Mouse (Mus musculus) frontal cortex, adult 2 months (tissue): Measurements from ENCODE around the gene Rbm15b. TPM values are rescaled to one million over a fixed set of nuclear protein-coding genes. Genes with fewer than 3 reads are reported as not detected.

ENCODE experiments used
- DNase-seq, 2 experiments: peaks; one replicate each; pipeline ENCODE4 v3.0.0; 2022; ENCODE audit warnings: low spot score in 1 of 2; ENCODE audit errors: extremely low spot score in 1 of 2
- polyA plus RNA-seq: library from polyadenylated mRNA; depleted of rRNA; stranded (reverse); fragments of >200 nt; gene quantifications from 2 replicates; pipeline ENCODE4 v1.2.3, GENCODE M21; 2012; rRNA removed

The Rbm15b gene
- 16.7 and 17.8 TPM in 2 replicates for polyA plus RNA-seq

DNA sequence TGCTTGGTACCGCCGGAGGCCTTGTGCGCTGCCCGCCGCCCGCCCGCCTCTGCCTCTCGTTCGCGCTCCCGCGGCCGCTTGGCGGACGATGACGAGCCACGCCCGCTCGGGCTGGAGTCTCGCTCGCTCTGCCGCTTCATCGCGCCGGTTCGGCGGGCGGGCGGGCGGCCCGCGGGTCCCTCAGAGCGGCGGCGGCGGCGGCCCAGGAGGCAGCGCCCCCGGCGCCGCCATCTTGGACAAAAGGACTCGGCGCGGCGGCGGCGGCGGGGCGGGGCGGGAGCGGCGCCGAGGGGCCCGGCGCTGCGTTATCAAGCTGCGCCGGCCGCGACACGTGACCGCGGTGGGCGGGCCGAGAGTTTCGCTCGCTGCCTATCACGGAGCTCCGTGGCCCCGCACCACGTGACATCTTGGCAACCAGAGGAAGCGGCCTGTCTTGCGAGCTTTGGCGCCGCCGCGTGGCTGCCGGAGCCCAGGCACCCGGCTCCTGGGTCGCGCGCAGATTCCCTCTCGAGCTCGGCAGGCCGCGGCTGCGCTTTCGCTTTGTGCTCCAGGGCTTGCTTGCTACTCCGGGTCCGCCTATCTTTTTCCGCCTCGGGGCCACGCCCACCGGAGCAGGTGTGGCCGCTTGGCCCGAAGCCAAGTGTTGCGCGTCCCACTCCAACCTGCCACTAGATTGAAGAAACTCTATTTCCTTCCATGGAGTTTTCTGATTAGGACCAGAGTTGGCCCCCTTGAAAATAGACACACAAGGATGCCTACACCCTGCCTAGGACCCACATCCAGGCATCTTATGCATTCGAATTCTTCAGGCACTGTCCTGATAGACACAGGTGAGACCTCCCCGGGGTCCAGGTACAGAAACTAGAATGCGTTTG is at the start of gene Rbm15b:
TSS of gene Rbm15b (minus strand) at position 601 of the 875 bp plus-strand sequence.
- peak; percentile 95 to 99 for DNase-seq

DNA sequence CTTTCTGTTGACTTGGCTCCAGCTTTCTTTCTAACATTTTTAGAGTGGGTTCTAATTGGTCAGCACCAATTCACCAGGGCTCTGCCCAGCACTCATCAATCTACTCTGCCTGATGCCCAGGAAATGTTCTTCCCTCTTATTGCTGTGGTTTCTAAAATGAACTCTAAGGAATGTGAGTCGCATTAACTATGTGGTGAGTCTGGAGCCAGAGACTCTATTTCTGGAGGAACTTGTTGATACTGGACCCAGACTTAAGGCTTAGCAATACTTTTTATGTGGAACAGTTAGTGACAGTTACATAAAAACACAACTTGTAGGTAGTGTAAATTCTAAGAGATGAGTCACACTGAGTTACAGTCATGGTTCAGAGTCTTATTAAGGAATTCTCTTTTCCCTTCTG is 47.8 kb upstream of the Rbm15b start:
- peak; percentile 38 to 48 for DNase-seq

DNA sequence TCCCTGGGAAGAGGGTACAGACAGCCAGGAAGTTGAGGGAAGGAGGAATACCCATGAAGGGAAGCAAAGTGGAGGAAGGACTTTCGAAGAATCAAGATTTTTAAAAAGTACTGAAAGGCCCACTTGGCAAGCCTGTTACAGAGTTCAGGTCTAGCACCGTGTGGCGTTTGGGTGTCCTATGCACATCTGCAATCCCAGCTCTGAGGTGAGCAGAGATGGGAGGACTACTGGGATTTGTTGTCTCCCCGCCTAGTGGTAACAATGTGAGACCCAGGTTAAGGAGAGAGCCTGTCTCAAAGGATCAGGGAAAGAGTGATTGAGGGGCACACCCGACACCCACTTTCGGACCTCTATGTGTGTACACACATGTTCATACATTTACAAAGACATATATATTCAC is 27.6 kb upstream of the Rbm15b start:
- DNase-seq, result no peak

DNA sequence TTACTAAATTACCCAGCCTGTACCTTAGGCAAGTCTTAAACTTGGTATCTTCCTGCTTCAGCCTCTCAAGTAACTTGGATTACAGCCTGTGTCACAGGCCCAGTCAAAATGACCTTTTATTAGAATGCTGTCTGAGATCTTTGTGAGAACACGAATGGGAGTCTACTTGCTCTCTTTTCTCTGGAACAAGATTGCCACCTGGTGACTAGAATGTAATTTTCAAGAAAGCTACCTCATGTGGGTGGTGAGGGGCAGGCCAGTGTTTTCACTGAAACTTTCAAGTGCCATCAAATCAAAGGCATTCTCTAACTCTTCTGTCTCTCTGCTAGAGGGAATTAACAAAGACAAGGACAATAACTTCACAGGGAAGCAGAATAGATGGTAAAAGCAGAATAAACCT is 26.5 kb upstream of the Rbm15b start:
- DNase-seq, result no peak

DNA sequence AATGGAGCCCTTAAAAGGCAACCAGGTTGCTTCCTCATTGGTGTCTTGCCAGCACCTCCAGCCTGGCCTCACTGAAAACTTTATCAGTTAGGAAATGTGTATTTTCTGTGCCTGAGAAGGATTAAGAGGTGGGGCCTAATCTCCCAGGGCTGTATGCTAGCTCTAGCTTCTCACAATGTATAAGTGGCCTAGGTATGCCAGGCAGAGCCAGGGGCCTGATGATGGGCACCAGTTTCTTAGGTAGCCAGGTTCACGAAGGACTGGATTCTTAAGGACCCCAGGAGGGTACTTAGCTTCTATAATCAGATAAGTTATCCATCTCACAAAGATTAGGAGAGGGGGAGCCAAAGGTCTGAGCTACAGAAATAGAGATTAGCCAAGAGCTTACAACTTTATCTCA is 24.4 kb upstream of the Rbm15b start:
- DNase-seq, result no peak

DNA sequence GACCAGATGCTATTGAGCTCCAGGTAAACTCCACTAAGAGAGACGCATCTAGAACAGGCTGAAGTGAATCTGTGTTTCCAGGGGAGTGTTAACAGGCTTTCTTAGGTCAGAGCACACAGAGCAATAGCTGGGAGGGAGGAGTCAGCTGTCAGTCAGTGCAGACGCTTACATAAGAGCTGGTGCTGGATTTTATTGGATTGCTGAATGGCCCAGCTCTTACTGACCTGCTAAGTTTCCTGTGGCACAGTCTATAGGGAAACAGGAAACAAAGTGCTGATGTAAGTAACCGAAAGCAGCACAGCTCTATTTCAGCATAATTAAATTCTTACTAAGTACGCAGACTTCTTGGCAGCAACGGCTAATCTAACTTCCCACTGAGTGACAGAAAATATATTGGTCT is 21.5 kb upstream of the Rbm15b start:
- DNase-seq, result no peak

DNA sequence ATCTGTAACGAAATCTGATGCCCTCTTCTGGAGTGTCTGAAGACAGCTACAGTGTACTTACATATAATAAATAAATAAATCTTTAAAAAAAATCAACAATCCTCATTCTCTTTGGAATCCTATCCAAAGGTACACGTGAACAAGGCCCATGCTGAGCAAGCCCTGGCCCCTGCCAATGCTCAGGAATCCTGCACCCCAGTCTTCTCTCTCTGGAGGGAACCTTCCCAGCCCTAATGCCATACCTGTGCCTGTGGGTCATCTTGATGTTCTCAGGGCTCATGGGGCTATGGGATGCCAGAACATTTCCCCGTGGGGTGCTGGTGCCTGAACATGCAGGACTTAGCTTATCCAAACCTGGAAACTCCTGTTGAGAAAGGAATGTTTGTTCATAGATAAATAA is 20.9 kb upstream of the Rbm15b start:
- no peak for DNase-seq

DNA sequence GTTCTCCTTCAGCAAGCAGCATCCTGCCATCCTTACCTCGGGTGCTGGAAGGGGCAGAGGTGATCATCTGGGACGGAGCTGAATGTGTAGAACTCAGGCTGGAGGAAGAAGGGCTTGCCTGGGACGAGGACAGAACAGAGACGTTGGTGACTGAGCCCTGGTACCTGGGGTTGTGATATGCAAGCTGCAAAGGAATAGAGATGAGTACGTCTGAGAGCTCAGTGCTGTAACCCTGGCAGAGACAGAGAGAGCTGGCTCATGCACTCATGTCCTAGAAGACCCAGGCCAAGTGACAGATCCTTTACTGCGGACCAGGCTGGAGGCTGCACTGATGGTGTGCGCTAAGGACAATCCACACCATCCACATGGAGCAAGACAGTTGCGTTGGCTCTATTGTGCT is 19.4 kb upstream of the Rbm15b start:
- no peak for DNase-seq

DNA sequence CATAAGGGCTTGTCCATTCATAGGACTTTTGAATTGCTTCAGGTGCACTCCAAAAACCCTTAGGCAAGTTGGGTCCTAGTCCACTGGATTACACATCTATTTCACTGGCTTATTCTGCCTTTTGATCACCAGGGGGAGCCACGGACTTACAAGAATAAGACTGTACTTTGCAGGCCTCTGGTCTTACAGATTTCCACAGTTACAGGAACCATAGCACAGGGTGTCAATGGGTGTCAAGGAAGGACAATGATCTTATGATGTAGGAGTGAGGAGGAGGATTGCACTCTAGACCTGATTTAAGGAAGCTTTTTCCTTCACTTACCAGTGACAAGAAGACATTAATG is 16.5 kb upstream of the Rbm15b start:
- peak in 1 of 2 experiments; percentile 77 for DNase-seq

DNA sequence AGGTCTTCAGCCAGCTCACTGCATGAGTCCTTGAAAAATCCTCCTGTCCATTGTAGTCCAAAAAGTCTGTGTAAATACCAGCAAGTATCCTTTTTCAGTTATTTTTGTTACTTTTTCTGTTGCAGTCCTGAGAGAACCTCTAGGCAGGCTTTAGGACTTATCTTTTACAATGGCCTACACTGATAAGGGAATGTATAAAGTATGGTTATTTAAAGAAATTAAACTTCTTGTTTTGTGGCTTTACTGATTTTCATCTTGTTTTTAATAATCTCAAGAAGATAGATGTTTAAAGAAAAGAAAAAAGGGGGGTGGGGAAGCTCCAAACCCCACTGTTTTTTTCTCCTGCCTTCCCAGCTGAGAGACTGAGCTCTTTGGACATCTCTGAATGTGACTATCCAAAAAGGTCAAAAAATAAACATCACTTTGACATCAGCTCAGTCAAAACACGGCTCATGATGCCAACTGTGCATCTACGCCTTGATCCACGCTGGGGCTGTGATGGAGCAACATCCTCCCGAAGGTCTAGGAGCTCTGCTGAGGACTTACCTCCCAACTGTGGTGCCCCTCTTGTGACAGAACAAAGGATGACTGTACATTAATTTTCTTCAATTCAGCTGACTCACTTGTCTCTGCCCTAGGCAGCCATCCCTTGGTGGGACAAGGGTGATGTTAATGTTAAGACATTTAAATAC is 16.0 kb upstream of the Rbm15b start:
- DNase-seq, result no peak

DNA sequence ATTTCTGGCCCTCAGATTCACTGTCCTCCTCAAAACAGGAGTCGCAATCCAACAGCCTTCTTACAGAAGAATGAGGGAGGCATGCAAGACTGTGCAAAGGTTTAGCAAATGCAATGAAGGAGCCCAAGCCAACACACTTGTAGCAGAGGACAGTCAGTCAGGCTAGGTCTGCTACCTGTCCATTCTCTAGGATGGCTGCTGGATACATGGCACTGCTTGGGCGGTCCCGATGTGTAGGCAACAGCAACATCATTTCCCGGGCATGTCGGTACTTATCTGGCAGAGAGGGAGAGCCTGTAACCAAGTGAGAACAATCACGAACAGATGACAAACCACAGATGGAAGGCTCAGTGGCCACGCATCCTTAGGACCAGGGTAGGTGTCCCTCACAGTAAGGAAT is 14.4 kb upstream of the Rbm15b start:
- no peak for DNase-seq

DNA sequence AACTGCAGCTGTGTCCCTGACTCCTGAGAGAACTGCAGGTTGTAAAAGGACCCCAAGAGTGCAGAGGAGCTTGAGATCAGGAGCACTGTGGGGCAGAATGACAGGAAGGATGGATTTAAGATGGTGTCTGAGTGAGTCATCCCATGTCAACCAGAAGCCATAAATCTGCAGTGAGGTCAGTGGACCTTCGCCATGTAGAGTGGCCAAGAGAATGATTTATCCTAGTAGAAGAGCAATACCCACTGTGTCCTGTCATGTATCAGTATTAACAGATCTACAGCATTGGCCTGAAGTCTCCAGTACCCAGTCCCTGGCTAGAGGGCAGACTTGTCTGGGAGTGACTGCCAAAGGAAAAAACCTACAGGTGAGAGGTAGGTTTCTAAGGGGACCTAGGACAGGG is 11.7 kb upstream of the Rbm15b start:
- no peak for DNase-seq

DNA sequence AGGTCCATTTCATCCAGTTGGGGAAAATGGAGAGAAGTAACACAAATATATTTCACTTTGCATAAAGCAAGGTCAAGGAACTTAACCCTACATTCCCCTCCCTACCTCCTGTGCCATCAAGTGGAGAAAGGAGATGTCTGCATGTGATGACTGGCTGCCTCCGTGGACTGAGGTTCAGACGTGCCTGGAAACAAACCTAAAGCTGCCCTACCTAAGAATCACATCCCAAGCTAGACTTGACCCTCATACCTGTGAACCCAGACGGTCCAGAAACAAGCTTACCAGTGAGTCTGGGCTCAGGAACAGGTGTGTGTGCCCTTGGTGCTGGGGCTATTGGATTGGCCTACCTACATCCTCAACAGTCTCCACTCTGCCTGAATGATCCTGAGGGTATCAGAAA is 6.1 kb upstream of the Rbm15b start:
- no peak for DNase-seq

DNA sequence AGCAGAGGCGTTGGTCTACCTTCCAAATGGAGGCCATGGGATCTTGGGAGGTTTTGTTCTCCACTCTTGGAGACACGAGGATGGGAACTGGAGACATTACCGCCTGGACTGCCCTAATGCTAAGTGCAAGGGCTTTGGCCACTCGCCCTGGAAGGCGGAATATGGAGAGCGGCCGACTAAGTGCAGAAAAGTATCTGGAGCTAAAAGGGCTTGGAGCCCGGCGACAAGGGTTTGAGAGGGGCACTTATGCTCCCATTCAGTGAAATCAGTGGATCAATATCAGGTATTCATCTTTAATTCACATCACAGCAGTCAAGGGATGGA is 5.3 kb upstream of the Rbm15b start:
- DNase-seq, result no peak

DNA sequence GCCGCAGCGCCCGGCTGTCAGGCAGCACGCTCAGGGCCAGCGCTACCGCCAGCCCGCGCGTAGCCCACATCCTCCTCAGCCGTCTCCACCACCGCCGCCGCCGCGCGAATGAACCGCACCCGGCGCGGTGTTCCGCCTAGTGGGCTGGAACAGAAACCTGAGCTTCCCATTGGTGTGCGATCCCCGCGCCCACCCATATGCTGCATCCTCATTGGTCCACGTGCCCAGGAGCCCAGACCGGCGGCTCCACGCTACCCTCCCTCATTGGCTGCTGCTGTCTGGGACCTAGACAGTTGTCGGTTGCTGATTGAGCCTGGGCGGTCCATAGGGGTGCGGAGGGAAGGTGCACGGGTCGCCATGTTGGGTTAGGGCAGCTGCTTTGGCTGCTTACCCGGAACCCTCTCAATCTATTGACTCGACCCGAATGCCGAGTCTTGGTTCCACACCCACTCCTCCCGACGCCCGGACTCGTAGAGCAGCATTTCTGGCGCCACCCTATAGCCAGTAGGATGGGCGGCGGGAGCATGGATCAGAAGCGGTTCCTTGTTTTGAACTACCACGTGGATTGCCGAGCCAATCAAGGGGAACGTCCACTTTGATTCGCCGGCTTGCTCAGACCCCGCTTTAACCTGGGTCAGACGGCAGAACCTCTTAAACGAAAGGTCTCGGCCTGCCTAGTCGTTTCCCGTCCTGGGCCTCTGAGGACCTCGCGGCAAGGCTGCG is 4.8 kb upstream of the Rbm15b start, which contains the start of gene Manf:
TSS of gene Manf (minus strand) at position 151 of the 723 bp plus-strand sequence.
- peak; percentile 98 to 99 for DNase-seq

DNA sequence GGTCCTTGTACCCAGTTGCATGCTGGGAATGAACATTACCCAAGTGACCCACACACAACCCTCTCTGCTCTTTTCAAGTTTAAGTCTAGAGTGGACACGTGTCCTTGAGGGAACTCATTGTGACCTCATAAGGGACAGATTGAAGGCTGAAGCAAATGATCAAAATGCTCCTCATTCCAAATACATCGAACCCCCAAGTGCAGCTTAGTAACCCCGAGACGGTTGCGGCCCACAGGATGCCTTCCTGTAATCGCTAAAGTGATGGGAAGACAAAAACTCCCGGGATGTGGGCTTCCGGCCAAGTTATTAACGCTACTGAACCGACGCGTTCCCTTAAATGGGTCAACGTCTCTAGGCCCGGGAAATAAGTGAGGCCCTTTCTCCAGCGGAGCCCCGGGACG is 4.1 kb upstream of the Rbm15b start:
- no peak for DNase-seq

DNA sequence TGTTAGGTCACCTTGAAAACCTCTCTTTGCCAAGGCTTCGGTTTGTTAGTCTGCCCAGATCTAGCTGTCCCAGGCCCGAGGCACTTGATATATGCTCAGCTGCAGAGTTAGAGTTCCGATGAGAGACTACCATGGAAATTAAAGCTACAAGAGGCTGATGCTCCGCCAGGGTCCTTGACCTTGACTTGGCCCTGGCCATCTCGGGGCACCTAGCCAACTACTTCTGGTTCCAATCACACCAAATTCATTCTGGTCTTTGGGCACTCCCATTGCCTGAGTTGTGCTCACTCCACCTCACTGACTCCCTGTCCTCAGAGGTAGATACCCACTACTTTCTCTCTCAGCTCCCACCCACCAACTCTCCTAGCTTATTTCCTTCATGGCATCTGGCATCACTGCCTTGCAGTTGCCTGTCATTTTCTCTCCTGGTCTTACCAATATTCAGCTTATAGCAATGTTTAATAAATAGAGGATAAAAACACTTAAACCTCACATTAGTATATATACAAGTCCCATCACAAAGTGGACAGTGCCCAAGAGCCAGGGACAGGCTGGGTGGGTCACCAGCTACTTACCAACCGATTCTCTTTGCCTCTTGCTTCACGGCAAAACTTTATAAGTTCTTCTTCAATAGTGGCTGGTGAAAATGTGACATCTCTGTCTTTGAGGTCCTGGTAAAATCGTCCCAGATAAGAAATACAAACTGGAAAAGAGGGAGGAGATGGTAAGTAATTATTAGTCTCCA is 3.4 kb upstream of the Rbm15b start:
- no peak for DNase-seq

DNA sequence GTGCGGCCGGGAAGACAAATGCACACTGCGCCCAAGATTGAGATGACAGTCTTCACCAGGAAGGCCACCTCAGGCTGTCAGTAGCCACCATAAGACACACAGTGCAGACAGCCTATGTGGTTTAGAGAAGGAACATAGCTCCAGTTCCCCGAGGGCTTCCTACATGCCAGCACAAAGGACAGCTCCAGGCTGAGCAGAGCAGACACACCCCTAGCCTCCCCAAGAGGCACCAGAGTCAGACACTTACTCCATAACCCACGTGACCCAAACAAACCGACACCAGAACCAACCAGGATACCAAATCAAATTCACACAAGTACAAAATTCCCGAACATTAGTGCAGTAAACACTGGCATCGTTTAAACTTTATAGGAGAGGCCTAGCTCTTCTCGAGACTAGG is 2.1 kb upstream of the Rbm15b start:
- no peak for DNase-seq

DNA sequence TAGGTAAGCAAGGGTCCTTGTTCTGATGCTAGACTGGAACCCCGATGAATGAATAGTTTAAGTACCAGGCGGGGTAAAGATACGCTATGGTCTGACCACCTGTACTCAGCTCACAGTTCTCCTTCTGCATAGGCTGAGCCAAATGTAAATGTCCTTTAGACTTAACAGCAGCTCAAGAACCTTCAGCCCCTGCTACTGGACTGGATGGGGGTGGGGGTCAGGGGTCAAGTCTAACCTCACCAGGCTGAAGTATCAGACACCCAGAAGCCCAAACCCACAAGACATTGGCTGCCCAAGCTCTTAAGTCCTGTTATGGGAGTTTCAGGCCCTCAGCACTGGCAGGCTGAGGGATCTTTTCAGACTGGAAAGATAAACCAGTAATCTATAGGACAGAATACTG is 1.1 kb upstream of the Rbm15b start:
- DNase-seq, result no peak

DNA sequence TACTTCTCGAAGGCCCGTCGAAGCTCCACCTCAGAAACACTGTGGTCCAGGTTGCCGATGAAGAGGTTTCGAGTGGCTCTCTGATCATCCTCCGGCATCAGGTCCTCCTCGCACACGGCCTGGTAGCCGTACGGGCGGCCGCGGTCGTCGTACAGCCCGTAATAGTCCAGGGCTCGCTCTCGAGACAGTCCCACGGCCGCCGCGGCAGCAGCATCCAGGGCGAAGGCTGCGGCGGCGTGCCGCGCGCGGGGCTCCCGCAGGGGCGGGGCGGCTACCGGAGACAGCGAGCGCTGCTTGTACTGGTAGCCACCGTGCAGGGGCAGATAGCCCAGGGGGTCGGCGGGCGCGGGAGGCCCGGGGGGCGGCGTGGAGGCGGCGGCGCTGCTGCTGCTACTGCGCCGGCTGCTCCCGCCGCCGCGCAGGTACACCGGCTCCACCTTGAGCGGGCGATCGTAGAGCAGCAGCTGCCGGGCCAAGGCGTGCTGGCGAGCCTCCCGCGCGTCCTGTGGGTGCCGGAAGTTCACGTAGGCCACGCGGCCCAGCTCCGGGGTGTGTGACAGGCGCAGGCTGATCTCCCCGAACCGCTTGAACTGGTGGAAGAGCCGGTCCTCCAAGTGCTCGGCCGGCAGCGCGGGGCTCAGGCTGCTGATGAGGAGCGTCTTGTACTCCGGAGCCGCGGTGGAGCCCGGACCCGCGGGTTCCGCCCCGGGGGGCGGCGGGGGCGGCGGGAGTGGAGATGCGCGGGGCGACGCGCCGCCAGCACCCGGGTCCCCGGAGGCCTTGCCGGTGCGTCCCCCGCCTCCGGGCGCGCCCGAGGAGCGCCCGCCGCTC is 1.1 kb downstream of the Rbm15b start:
- DNase-seq, result peak in 1 of 2 experiments; percentile 57
